Mouse (Mus musculus): ENCODE data around the gene Cep85l.

GRCm38 (mm10) chr10:53426524-53426923, 46.8 kb upstream of the Cep85l start:
- TF ChIP-seq CTCF (IDR thresholded peaks at IDR 0.05; ENCODE audit: low read depth) = no peak
- no peak for TF ChIP-seq EP300 (optimal IDR thresholded peaks at IDR 0.05)

All from stomach, postnatal 0 days (tissue).